Mouse (Mus musculus) adrenal gland, postnatal 25 days (tissue): ENCODE measurements around the gene 2900026A02Rik. TPM values are rescaled to one million over a fixed set of nuclear protein-coding genes. Genes with fewer than 3 reads are reported as not detected.

Source experiments
- DNase-seq: peaks from one replicate; pipeline ENCODE4 v3.0.0; 2021; ENCODE audit warnings: mixed read lengths
- total RNA-seq: library from RNA; stranded (reverse); gene quantifications from 2 replicates; pipeline ENCODE4 v1.2.3, GENCODE M21; 2021

2900026A02Rik gene
- total RNA-seq, 1 experiment from 2014 or later, result 17.8 TPM

- peak; percentile 30 for DNase-seq
Observed at GRCm38 (mm10) chr5:113174916-113175692, 45.9 kb downstream of the 2900026A02Rik start.

- DNase-seq, result peak; percentile 77
Observed at GRCm38 (mm10) chr5:113173318-113173717, 47.7 kb downstream of the 2900026A02Rik start.

- DNase-seq, result no peak
Observed at GRCm38 (mm10) chr5:113171968-113172578, 49.0 kb downstream of the 2900026A02Rik start.

- no peak for DNase-seq
Observed at GRCm38 (mm10) chr5:113170064-113170754, 50.8 kb downstream of the 2900026A02Rik start.

- DNase-seq, result peak; percentile 68
Observed at GRCm38 (mm10) chr5:113167733-113168132, 53.3 kb downstream of the 2900026A02Rik start.

- DNase-seq, result peak; percentile 33
Observed at GRCm38 (mm10) chr5:113165481-113165880, 55.6 kb downstream of the 2900026A02Rik start.

- DNase-seq, result peak; percentile 88
Observed at GRCm38 (mm10) chr5:113164873-113165441, 56.1 kb downstream of the 2900026A02Rik start.

- peak; percentile 77 for DNase-seq
Observed at GRCm38 (mm10) chr5:113164448-113164847, 56.6 kb downstream of the 2900026A02Rik start.

GRCm38 (mm10) chr5:113163116-113163515 lies 57.9 kb downstream of the 2900026A02Rik start:
- DNase-seq, result peak; percentile 75

- no peak for DNase-seq
Observed at GRCm38 (mm10) chr5:113162699-113163098, 58.3 kb downstream of the 2900026A02Rik start.

- no peak for DNase-seq
Observed at GRCm38 (mm10) chr5:113161576-113161975, 59.5 kb downstream of the 2900026A02Rik start.

- no peak for DNase-seq
Observed at GRCm38 (mm10) chr5:113160320-113160719, 60.7 kb downstream of the 2900026A02Rik start.

- no peak for DNase-seq
Observed at GRCm38 (mm10) chr5:113158759-113159355, 62.2 kb downstream of the 2900026A02Rik start.

- DNase-seq, result no peak
Observed at GRCm38 (mm10) chr5:113157588-113157987, 63.4 kb downstream of the 2900026A02Rik start.

- DNase-seq, result no peak
Observed at GRCm38 (mm10) chr5:113157006-113157405, 64.0 kb downstream of the 2900026A02Rik start.

GRCm38 (mm10) chr5:113155133-113155532 lies 65.9 kb downstream of the 2900026A02Rik start:
- peak; percentile 81 for DNase-seq

GRCm38 (mm10) chr5:113154441-113154840 lies 66.6 kb downstream of the 2900026A02Rik start:
- no peak for DNase-seq

- DNase-seq, result no peak
Observed at GRCm38 (mm10) chr5:113153508-113153830, 67.6 kb downstream of the 2900026A02Rik start.

- DNase-seq, result no peak
Observed at GRCm38 (mm10) chr5:113152663-113153507, 68.2 kb downstream of the 2900026A02Rik start.

- peak; percentile 69 for DNase-seq
Observed at GRCm38 (mm10) chr5:113151554-113152103, 69.4 kb downstream of the 2900026A02Rik start.
